26 mouse cellular contexts compared by ENCODE assay signal in genomic region chr13:95514756-95515155, GRCm38 (mm10). TPM values are rescaled to one million over a fixed set of nuclear protein-coding genes. Genes with fewer than 3 reads are reported as not detected.
DNase-seq lines count a peak whose midpoint lies in the region; ATAC-seq and TF ChIP-seq lines count a peak whose summit lies in the region.
"Had no signal": no experiment of that assay in that cellular context is flagged by ENCODE, and none has a peak within 500 bp of the region (broad histone marks: within the 10 kb centered on the region; RNA-seq: fewer than 3 reads in every experiment).

No protein-coding gene starts in this region.

- H3K9me3 ChIP-seq in embryonic facial prominence, embryonic 14.5 days (ENCODE audit: control insufficient read depth, low read length), result no peaks in the 10 kb centered on the region
- no peaks in the 10 kb centered on the region for H3K9me3 ChIP-seq in embryonic facial prominence, embryonic 10.5 days
- H3K9me3 ChIP-seq in intestine, embryonic 16.5 days (ENCODE audit: control insufficient read depth, low read length), result no peaks in the 10 kb centered on the region
- H3K9me3 ChIP-seq in stomach, postnatal 0 days (ENCODE audit: control insufficient read depth, low read length), result no peaks in the 10 kb centered on the region
- H3K9me3 ChIP-seq in hindbrain, embryonic 14.5 days (ENCODE audit: control insufficient read depth, low read length), result no peaks in the 10 kb centered on the region
- H3K9me3 ChIP-seq in hindbrain, postnatal 0 days (ENCODE audit: low read length), result no peaks in the 10 kb centered on the region
- H3K9me3 ChIP-seq: embryonic facial prominence, embryonic 13.5 days; heart, embryonic 10.5 days; hindbrain, embryonic 10.5 days had no signal

- H3K4me1 ChIP-seq in embryonic facial prominence, embryonic 14.5 days (ENCODE audit: control insufficient read depth, insufficient read depth, low read length), result 0 out of 2 replicates have a peak, but pooled peaks cover 3% of the 10 kb centered on the region
- no peaks in the 10 kb centered on the region for H3K4me1 ChIP-seq in embryonic facial prominence, embryonic 10.5 days
- H3K4me1 ChIP-seq in intestine, embryonic 16.5 days (ENCODE audit: control insufficient read depth, insufficient read depth, low read length), result no peaks in the 10 kb centered on the region
- no peaks in the 10 kb centered on the region for H3K4me1 ChIP-seq in stomach, postnatal 0 days (replicated peaks; ENCODE audit: control insufficient read depth, insufficient read depth)
- H3K4me1 ChIP-seq in hindbrain, embryonic 14.5 days (replicated peaks; ENCODE audit: control insufficient read depth, insufficient read depth, low read length), result no peaks in the 10 kb centered on the region
- H3K4me1 ChIP-seq in hindbrain, postnatal 0 days (ENCODE audit: insufficient read depth, low read length), result no peaks in the 10 kb centered on the region
- H3K4me1 ChIP-seq: heart, embryonic 10.5 days; hindbrain, embryonic 10.5 days; megakaryocyte, embryonic 14.5 days had no signal

- peak; percentile 50; the same call in 1 of the 2 replicates for ATAC-seq in embryonic facial prominence, embryonic 14.5 days (ENCODE audit: low read depth)
- peak; percentile 58 for ATAC-seq in intestine, embryonic 16.5 days
- ATAC-seq in stomach, postnatal 0 days (ENCODE audit: low FRiP score, low TSS enrichment), result 0 out of 2 replicates have a peak, but pooled peaks have one; percentile 33
- no peak for ATAC-seq in hindbrain, embryonic 14.5 days (ENCODE audit: low FRiP score)
- no peak for ATAC-seq in hindbrain, postnatal 0 days
- ATAC-seq: activated CD4-positive, CD25-positive, alpha-beta regulatory T cell, adult 4 months; CD4-positive, CD25-positive, alpha-beta regulatory T cell, adult 4 months had no signal

- TF ChIP-seq EP300 in stomach, postnatal 0 days (optimal IDR thresholded peaks at IDR 0.05), result no peak

- H3K27me3 ChIP-seq in embryonic facial prominence, embryonic 14.5 days (replicated peaks; ENCODE audit: control insufficient read depth, insufficient read depth, low read length), result no peaks in the 10 kb centered on the region
- no peaks in the 10 kb centered on the region for H3K27me3 ChIP-seq in embryonic facial prominence, embryonic 10.5 days (replicated peaks; ENCODE audit: low read depth, poor library complexity, severe bottlenecking)
- H3K27me3 ChIP-seq in intestine, embryonic 16.5 days (replicated peaks; ENCODE audit: control insufficient read depth, insufficient read depth, low read length), result no peaks in the 10 kb centered on the region
- no peaks in the 10 kb centered on the region for H3K27me3 ChIP-seq in stomach, postnatal 0 days (ENCODE audit: control insufficient read depth, insufficient read depth, low read length)
- H3K27me3 ChIP-seq in hindbrain, embryonic 14.5 days (ENCODE audit: control insufficient read depth, insufficient read depth, low read length), result no peaks in the 10 kb centered on the region
- no peaks in the 10 kb centered on the region for H3K27me3 ChIP-seq in hindbrain, postnatal 0 days (ENCODE audit: insufficient read depth, low read length)
- H3K27me3 ChIP-seq: embryonic facial prominence, embryonic 13.5 days had no signal

- no peak overlapping the region for H3K4me2 ChIP-seq in embryonic facial prominence, embryonic 14.5 days (ENCODE audit: low read depth, low read length)
- no peak overlapping the region for H3K4me2 ChIP-seq in intestine, embryonic 16.5 days (ENCODE audit: low read depth, low read length)
- no peak overlapping the region for H3K4me2 ChIP-seq in stomach, postnatal 0 days (replicated peaks; ENCODE audit: low read depth)
- no peak overlapping the region for H3K4me2 ChIP-seq in hindbrain, embryonic 14.5 days (replicated peaks)
- H3K4me2 ChIP-seq in hindbrain, postnatal 0 days (ENCODE audit: low read depth, low read length), result no peak overlapping the region
- H3K4me2 ChIP-seq: embryonic facial prominence, embryonic 13.5 days; liver, embryonic 11.5 days had no signal

- no peak overlapping the region for H3K9ac ChIP-seq in embryonic facial prominence, embryonic 14.5 days (ENCODE audit: low read depth, low read length)
- H3K9ac ChIP-seq in intestine, embryonic 16.5 days (ENCODE audit: low read depth, low read length), result no peak overlapping the region
- no peak overlapping the region for H3K9ac ChIP-seq in stomach, postnatal 0 days (ENCODE audit: low read length)
- H3K9ac ChIP-seq in hindbrain, embryonic 14.5 days, result no peak overlapping the region
- no peak overlapping the region for H3K9ac ChIP-seq in hindbrain, postnatal 0 days (replicated peaks; ENCODE audit: low read length)
- H3K9ac ChIP-seq: embryonic facial prominence, embryonic 13.5 days had no signal

- DNase-seq in embryonic facial prominence, embryonic 14.5 days (ENCODE audit: low spot score), result peak; percentile 50
- no peak for DNase-seq in embryonic facial prominence, embryonic 10.5 days (ENCODE audit: low spot score)
- peak; percentile 10 to 52 for DNase-seq in layer of hippocampus, adult 18-20 months (ENCODE audit: low spot score in 2 of 2)
- DNase-seq in layer of hippocampus, postnatal 10 days (ENCODE audit: low spot score in 2 of 2), result no peak
- DNase-seq in stomach, postnatal 0 days (ENCODE audit: low spot score), result no peak
- DNase-seq in hindbrain, embryonic 14.5 days (ENCODE audit: low spot score), result no peak
- no peak for DNase-seq in hindbrain, postnatal 0 days (ENCODE audit: low spot score)
- DNase-seq: adrenal gland, postnatal 14 days; cerebellum, adult 11 months; cerebellum, postnatal 10 days; kidney, adult 9 months; kidney, postnatal 4 days; lung, adult 18-20 months; lung, postnatal 14 days; midbrain, embryonic 14.5 days; right cerebral cortex, postnatal 4 days had no signal

- TF ChIP-seq CTCF in stomach, postnatal 0 days (IDR thresholded peaks at IDR 0.05; ENCODE audit: low read depth), result no peak
- no peak for TF ChIP-seq CTCF in hindbrain, postnatal 0 days (IDR thresholded peaks at IDR 0.05; ENCODE audit: low read depth)

- H3K27ac ChIP-seq in embryonic facial prominence, embryonic 14.5 days (replicated peaks; ENCODE audit: low read depth, low read length), result no peak overlapping the region
- no peak overlapping the region for H3K27ac ChIP-seq in embryonic facial prominence, embryonic 10.5 days (replicated peaks)
- H3K27ac ChIP-seq in intestine, embryonic 16.5 days (ENCODE audit: low read length), result no peak overlapping the region
- no peak overlapping the region for H3K27ac ChIP-seq in stomach, postnatal 0 days (replicated peaks)
- no peak overlapping the region for H3K27ac ChIP-seq in hindbrain, embryonic 14.5 days
- no peak overlapping the region for H3K27ac ChIP-seq in hindbrain, postnatal 0 days
- H3K27ac ChIP-seq: embryonic facial prominence, embryonic 13.5 days; heart, embryonic 10.5 days; hindbrain, embryonic 10.5 days had no signal

- no peaks in the 10 kb centered on the region for H3K36me3 ChIP-seq in embryonic facial prominence, embryonic 14.5 days (ENCODE audit: control insufficient read depth, insufficient read depth, low read length)
- no peaks in the 10 kb centered on the region for H3K36me3 ChIP-seq in embryonic facial prominence, embryonic 10.5 days (replicated peaks)
- H3K36me3 ChIP-seq in intestine, embryonic 16.5 days (ENCODE audit: control insufficient read depth, insufficient read depth, low read length), result 0 out of 2 replicates have a peak, but pooled peaks cover 5% of the 10 kb centered on the region
- peaks cover 2% of the 10 kb centered on the region; the same call in 1 of the 2 replicates for H3K36me3 ChIP-seq in stomach, postnatal 0 days (ENCODE audit: control insufficient read depth, insufficient read depth, low read length)
- H3K36me3 ChIP-seq in hindbrain, embryonic 14.5 days (replicated peaks; ENCODE audit: control insufficient read depth, insufficient read depth), result no peaks in the 10 kb centered on the region
- no peaks in the 10 kb centered on the region for H3K36me3 ChIP-seq in hindbrain, postnatal 0 days (ENCODE audit: insufficient read depth, low read length)
- H3K36me3 ChIP-seq: embryonic facial prominence, embryonic 13.5 days; heart, embryonic 10.5 days; hindbrain, embryonic 10.5 days had no signal

- 47% methylated on average over 4 of the region's 4 CpGs for WGBS in embryonic facial prominence, embryonic 14.5 days
- 89% methylated on average over 4 of the region's 4 CpGs for WGBS in embryonic facial prominence, embryonic 10.5 days
- 61% methylated on average over 4 of the region's 4 CpGs for WGBS in intestine, embryonic 16.5 days
- WGBS in stomach, postnatal 0 days, result 50% methylated on average over 4 of the region's 4 CpGs
- WGBS in hindbrain, embryonic 14.5 days, result 87% methylated on average over 4 of the region's 4 CpGs
- 73% methylated on average over 4 of the region's 4 CpGs for WGBS in hindbrain, postnatal 0 days

- no peak overlapping the region for H3K4me3 ChIP-seq in embryonic facial prominence, embryonic 14.5 days (ENCODE audit: low read depth, low read length)
- H3K4me3 ChIP-seq in embryonic facial prominence, embryonic 10.5 days, result no peak overlapping the region
- no peak overlapping the region for H3K4me3 ChIP-seq in intestine, embryonic 16.5 days (ENCODE audit: low read length)
- no peak overlapping the region for H3K4me3 ChIP-seq in stomach, postnatal 0 days (ENCODE audit: low read depth, low read length)
- H3K4me3 ChIP-seq in hindbrain, embryonic 14.5 days (replicated peaks; ENCODE audit: low read length), result no peak overlapping the region
- no peak overlapping the region for H3K4me3 ChIP-seq in hindbrain, postnatal 0 days (ENCODE audit: low read length)
- H3K4me3 ChIP-seq: embryonic facial prominence, embryonic 13.5 days; heart, embryonic 10.5 days; hindbrain, embryonic 10.5 days; megakaryocyte, embryonic 14.5 days had no signal

RNA-seq across cellular contexts. Expression of gene F2rl1, which starts 10.3 kb away (rescaled TPM):
- polyA plus RNA-seq in embryonic facial prominence, embryonic 14.5 days (2014; fragmentation: Nextera tagmentation; extraction: Ambion mirVana), result 4.4 and 5.5 TPM in 2 replicates
- polyA plus RNA-seq in embryonic facial prominence, embryonic 10.5 days (2016; fragmentation: Nextera tagmentation; extraction: Ambion mirVana), result 0.15 and 0.19 TPM in 2 replicates
- total RNA-seq in layer of hippocampus, adult 18-20 months (2021), result under 1 TPM; 0.15 to 0.22 TPM
- total RNA-seq in layer of hippocampus, postnatal 10 days (2021), result under 1 TPM; 0.16 to 0.31 TPM
- polyA plus RNA-seq in intestine, embryonic 16.5 days (2015; fragmentation: Nextera tagmentation; extraction: Ambion mirVana), result 23.0 and 24.8 TPM in 2 replicates
- 10.7 and 12.8 TPM in 2 replicates for polyA plus RNA-seq in stomach, postnatal 0 days (2015; fragmentation: Nextera tagmentation; extraction: Ambion mirVana)
- polyA plus RNA-seq in hindbrain, embryonic 14.5 days (2014; fragmentation: Nextera tagmentation; extraction: Ambion mirVana), result not detected in 2 replicates
- total RNA-seq in hindbrain, postnatal 0 days (2014; rRNA removed), result 0.37 TPM in 1 of 2 replicates, not detected in the other
- polyA plus RNA-seq in hindbrain, postnatal 0 days (2015; fragmentation: Nextera tagmentation; extraction: Ambion mirVana), result 0.10 TPM in 1 of 2 replicates, not detected in the other

RNA-seq across cellular contexts. Expression of gene S100z, which starts 36.2 kb away (rescaled TPM):
- 1.5 and 2.9 TPM in 2 replicates for polyA plus RNA-seq in embryonic facial prominence, embryonic 14.5 days (2014; fragmentation: Nextera tagmentation; extraction: Ambion mirVana)
- 0.60 TPM in 1 of 2 replicates, not detected in the other for polyA plus RNA-seq in embryonic facial prominence, embryonic 10.5 days (2016; fragmentation: Nextera tagmentation; extraction: Ambion mirVana)
- not detected for total RNA-seq in layer of hippocampus, adult 18-20 months (2021)
- not detected for total RNA-seq in layer of hippocampus, postnatal 10 days (2021)
- polyA plus RNA-seq in intestine, embryonic 16.5 days (2015; fragmentation: Nextera tagmentation; extraction: Ambion mirVana), result 0.40 and 1.2 TPM in 2 replicates
- polyA plus RNA-seq in stomach, postnatal 0 days (2015; fragmentation: Nextera tagmentation; extraction: Ambion mirVana), result 0.38 and 0.39 TPM in 2 replicates
- not detected in 2 replicates for polyA plus RNA-seq in hindbrain, embryonic 14.5 days (2014; fragmentation: Nextera tagmentation; extraction: Ambion mirVana)
- total RNA-seq in hindbrain, postnatal 0 days (2014; rRNA removed), result not detected in 2 replicates
- polyA plus RNA-seq in hindbrain, postnatal 0 days (2015; fragmentation: Nextera tagmentation; extraction: Ambion mirVana), result not detected in 2 replicates
- total RNA-seq: adrenal gland, postnatal 14 days had no signal
- polyA plus RNA-seq: activated CD4-positive, CD25-positive, alpha-beta regulatory T cell, adult 4 months; CD4-positive, CD25-positive, alpha-beta regulatory T cell, adult 4 months; heart, embryonic 10.5 days; heart, postnatal 0 days; hindbrain, embryonic 10.5 days; limb, embryonic 11.5 days; liver, embryonic 11.5 days; midbrain, embryonic 14.5 days had no signal

Comparison
In these comparisons a context has a peak if more than half of its experiments do, and no peak if none do; other contexts are left out.
1. DNase-seq: peak in embryonic facial prominence, embryonic 14.5 days (single experiment) and layer of hippocampus, adult 18-20 months (2 of 2); none in embryonic facial prominence, embryonic 10.5 days (single experiment), layer of hippocampus, postnatal 10 days (0 of 2), stomach, postnatal 0 days (single experiment), hindbrain, embryonic 14.5 days (single experiment) and hindbrain, postnatal 0 days (single experiment).
2. ATAC-seq: peak in embryonic facial prominence, embryonic 14.5 days (single experiment), intestine, embryonic 16.5 days (single experiment) and stomach, postnatal 0 days (single experiment); none in hindbrain, embryonic 14.5 days (single experiment) and hindbrain, postnatal 0 days (single experiment).